Mouse (Mus musculus): Measurements from ENCODE around the gene Serac1.

- TF ChIP-seq CTCF (IDR thresholded peaks at IDR 0.05) (no peak), EP300 (IDR thresholded peaks at IDR 0.05; ENCODE audit: insufficient read depth, low read depth, low read length) (no peak), POLR2A (IDR thresholded peaks at IDR 0.05; ENCODE audit: insufficient read depth, low read depth, low read length) (no peak)
Measured at GRCm38 (mm10) chr17:6003661-6004060, 75.9 kb downstream of the Serac1 start.
